Mouse (Mus musculus) ES-E14 (cell line): Measurements from ENCODE around the gene Glt8d1. TPM values are rescaled to one million over a fixed set of nuclear protein-coding genes. Genes with fewer than 3 reads are reported as not detected.
A peak's percentile ranks its signal among the peaks of the same experiment; 100 is the strongest.

ENCODE experiments used
- DNase-seq: peaks from one replicate; pipeline ENCODE4 v3.0.0-alpha.2; 2013; ENCODE audit warnings: low read depth, low spot score
- H3K27ac ChIP-seq: 2 replicates; pipeline ENCODE4 v1.5.1; 2012; ENCODE audit warnings: low read depth, mild to moderate bottlenecking, low read length, moderate library complexity, mixed read lengths; ENCODE audit not compliant: poor library complexity, insufficient read depth, severe bottlenecking
- H3K36me3 ChIP-seq: 2 replicates; pipeline ENCODE4 v1.6.1; 2012; ENCODE audit warnings: mild to moderate bottlenecking, low read length, moderate library complexity, mixed read lengths; ENCODE audit not compliant: control insufficient read depth, poor library complexity, insufficient read depth, severe bottlenecking
- H3K4me1 ChIP-seq, 2 experiments: fragments of 150-350 bp in 1 of 2; sonication (generic) in 1 of 2; 2 replicates each; pipeline ENCODE4 v1.6.1; 2012; ENCODE audit warnings: low read length in 2 of 2, mild to moderate bottlenecking in 1 of 2, mixed read lengths in 1 of 2; ENCODE audit not compliant: control insufficient read depth in 2 of 2, insufficient read depth in 2 of 2, poor library complexity in 1 of 2
- H3K4me3 ChIP-seq, 2 experiments: fragments of 150-350 bp in 1 of 2; sonication (generic) in 1 of 2; 2 replicates each; pipeline ENCODE4 v1.5.1; 2012; ENCODE audit warnings: low read length in 2 of 2, low read depth in 1 of 2, mild to moderate bottlenecking in 1 of 2, mixed read lengths in 1 of 2; ENCODE audit not compliant: insufficient read depth in 1 of 2, poor library complexity in 1 of 2, severe bottlenecking in 1 of 2
- H3K9ac ChIP-seq: 2 replicates; pipeline ENCODE4 v1.6.1; 2012; ENCODE audit warnings: low read depth, mild to moderate bottlenecking, low read length, mixed read lengths; ENCODE audit not compliant: poor library complexity, insufficient read depth, severe bottlenecking
- H3K9me3 ChIP-seq: fragments of 150-350 bp; sonication (generic); 2 replicates; pipeline ENCODE4 v1.6.1; 2012; ENCODE audit warnings: low read depth, mild to moderate bottlenecking, low read length; ENCODE audit not compliant: control insufficient read depth, insufficient read depth
- CHD2 ChIP-seq: IDR thresholded peaks from 2 replicates; pipeline ENCODE4 v1.6.1; 2014; ENCODE audit warnings: mild to moderate bottlenecking, low read depth, low read length, inconsistent platforms
- HCFC1 ChIP-seq: IDR thresholded peaks from 2 replicates; pipeline ENCODE4 v1.6.1; 2012; ENCODE audit warnings: low read length, inconsistent platforms, borderline replicate concordance; ENCODE audit not compliant: insufficient read depth
- MAFK ChIP-seq: IDR thresholded peaks from 2 replicates; pipeline ENCODE4 v1.6.1; 2014; ENCODE audit warnings: mild to moderate bottlenecking, low read depth, low read length, inconsistent platforms; ENCODE audit not compliant: insufficient read depth
- ZC3H11A ChIP-seq: IDR thresholded peaks from 2 replicates; pipeline ENCODE4 v1.6.1; 2012; ENCODE audit warnings: low read depth, mild to moderate bottlenecking, inconsistent platforms, low read length, borderline replicate concordance
- ZNF384 ChIP-seq: IDR thresholded peaks from 2 replicates; pipeline ENCODE4 v1.6.1; 2012; ENCODE audit warnings: low read depth, low read length, inconsistent platforms
- in situ Hi-C, 2 experiments: fragments of 600-800 bp; cut with MboI; formaldehyde crosslinking; loops; one replicate each; pipeline ENCODE4 v1.15.1; 2025; ENCODE audit warnings: low sequenced_read_pairs in 2 of 2, inconsistent platforms in 1 of 2; ENCODE audit not compliant: unreplicated experiment in 2 of 2
- total RNA-seq: library from RNA; depleted of rRNA; stranded (reverse); fragments of 300-350 nt; gene quantifications from 2 replicates; pipeline ENCODE4 v1.2.3, GENCODE M21; 2012

Glt8d1 gene
- total RNA-seq, 1 experiment: 22.4 TPM

DNA sequence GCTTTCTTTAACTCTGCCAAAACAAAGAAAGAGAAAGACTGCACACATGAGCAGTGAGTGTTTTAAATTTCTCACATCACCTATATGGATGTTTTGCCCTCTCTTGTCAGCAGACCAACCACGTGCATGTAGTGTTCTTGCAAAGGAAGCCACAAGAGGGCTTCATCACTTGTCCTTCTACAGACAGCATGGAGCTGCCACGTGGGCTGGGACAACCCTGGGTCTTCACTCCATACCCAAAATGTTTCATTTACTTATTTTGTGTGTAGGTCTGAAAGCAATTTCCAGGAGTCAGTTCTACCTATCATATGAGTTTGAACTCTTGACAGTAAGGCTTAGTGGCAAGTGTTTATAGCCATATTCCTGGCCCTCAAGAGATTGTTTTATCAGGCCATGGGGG lies 16.7 kb downstream of the Glt8d1 start:
- DNase-seq: no peak
- peaks cover 4% of the 10 kb centered on the region in 2 experiments for H3K4me1 ChIP-seq
- no peak for TF ChIP-seq ZNF384
- 0 out of 2 replicates have a peak, but pooled peaks have one; percentile 33 for TF ChIP-seq HCFC1
- TF ChIP-seq MAFK: no peak
- 0 out of 2 replicates have a peak, but pooled peaks have one; percentile 34 for TF ChIP-seq CHD2
- TF ChIP-seq ZC3H11A: no peak

DNA sequence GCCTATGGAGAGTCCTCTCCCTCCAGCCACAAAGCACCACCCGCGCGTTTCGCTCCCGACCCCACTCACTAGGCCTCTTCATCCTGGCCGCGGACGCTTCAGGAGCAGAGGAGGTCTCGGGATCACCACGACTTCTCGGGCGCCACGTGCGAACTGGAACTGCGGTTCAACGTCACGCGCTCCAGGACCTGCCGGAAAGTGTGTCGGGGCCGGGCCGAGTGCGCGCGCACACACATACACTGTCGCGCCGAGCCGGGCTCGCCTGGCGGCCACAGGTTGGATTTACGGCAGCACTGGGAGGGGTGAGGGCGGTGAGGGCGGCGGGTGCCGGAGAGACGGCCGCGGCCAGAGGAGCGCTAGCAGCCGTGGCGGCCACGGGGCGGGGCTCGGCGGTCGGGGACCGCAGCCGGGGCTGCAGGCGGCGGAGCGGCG lies 17.7 kb downstream of the Glt8d1 start, which contains the start of the genes Pbrm1 and Gnl3:
Gene Pbrm1 (plus strand): TSS at position 279 of the 432 bp plus-strand sequence.
Gene Gnl3 (minus strand): TSS at position 293 of the 432 bp plus-strand sequence.
- peak within 1 kb of the TSS; percentile 87 for H3K27ac ChIP-seq
- peak; percentile 89 for DNase-seq
- peak within 1 kb of the TSS; percentile 99 for H3K9ac ChIP-seq
- H3K4me1 ChIP-seq: peaks cover 4% of the 10 kb centered on the region in 2 experiments
- H3K4me3 ChIP-seq: peak within 1 kb of the TSS; percentile 92 to 96
- peaks cover 38% of the 10 kb centered on the region for H3K36me3 ChIP-seq
- H3K9me3 ChIP-seq: no peaks in the 10 kb centered on the region
- TF ChIP-seq CHD2 (no peak; the same call in 1 of the 2 replicates), ZC3H11A (no peak), MAFK (no peak), ZNF384 (no peak), HCFC1 (peak; percentile 64; the same call in 1 of the 2 replicates)
- in situ Hi-C loops: no loop called here

More for the DNA sequence above, 16.7 kb downstream of the Glt8d1 start:
- peak overlapping the region; percentile 92 to 96 for H3K4me3 ChIP-seq
- in situ Hi-C loops: no loop called here
- H3K36me3 ChIP-seq: peaks cover 46% of the 10 kb centered on the region
- no peak overlapping the region; the same call in 1 of the 2 replicates for H3K27ac ChIP-seq
- H3K9ac ChIP-seq: peak overlapping the region; percentile 99
- H3K9me3 ChIP-seq: no peaks in the 10 kb centered on the region

DNA sequence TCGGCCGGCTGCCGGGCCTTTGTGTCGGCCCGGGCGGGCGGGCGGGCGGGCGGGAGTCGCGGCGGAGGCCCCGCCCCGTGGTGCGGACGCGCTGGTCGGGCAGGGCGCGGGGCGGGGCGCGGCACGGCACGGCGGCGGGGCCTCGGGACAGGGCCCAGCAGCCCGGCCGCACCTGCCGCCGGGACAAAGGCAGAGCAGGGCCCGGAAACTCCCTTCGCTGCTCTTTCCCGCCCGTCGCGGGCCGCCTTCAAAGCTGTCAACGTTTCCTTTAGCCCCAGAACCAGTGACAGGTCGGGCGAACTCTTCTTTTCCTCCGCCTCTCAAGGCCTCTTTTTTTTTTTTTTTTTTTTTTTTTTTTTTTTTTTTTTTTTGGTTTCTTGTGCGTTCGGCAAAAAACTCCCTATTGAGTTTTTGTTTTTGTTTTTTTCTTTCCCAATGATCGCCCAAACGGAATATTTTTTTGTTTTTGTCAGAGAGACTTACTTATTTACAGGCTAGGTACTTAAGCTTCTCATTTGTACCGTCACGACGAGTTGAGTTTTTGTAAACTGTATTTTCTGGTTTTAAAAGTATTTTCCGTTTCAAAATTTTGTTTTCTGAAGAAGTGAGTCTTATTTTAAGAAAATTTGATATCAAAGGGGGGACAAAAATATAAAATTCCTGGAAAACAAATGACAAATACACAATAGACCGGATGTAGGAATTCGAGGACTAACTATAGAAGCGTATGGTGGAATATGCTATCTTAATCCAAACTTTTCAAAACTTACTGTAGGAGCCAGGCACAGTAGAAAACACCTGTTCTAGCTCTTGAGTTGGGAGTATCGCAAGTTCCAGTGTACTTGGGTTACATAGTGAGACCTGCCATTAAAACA lies 18.4 kb downstream of the Glt8d1 start:
- H3K4me1 ChIP-seq: peaks cover 4% of the 10 kb centered on the region in 2 experiments
- peak overlapping the region; percentile 82 for H3K27ac ChIP-seq
- in situ Hi-C loops: no loop called here
- H3K9me3 ChIP-seq: no peaks in the 10 kb centered on the region
- TF ChIP-seq HCFC1 (peak; percentile 44; the same call in 1 of the 2 replicates), CHD2 (no peak), ZNF384 (peak; percentile 95), MAFK (no peak)
- H3K9ac ChIP-seq: peak overlapping the region; percentile 88
- peak; percentile 41 for DNase-seq
- H3K36me3 ChIP-seq: peaks cover 32% of the 10 kb centered on the region
- peak overlapping the region; percentile 90 to 92 for H3K4me3 ChIP-seq

DNA sequence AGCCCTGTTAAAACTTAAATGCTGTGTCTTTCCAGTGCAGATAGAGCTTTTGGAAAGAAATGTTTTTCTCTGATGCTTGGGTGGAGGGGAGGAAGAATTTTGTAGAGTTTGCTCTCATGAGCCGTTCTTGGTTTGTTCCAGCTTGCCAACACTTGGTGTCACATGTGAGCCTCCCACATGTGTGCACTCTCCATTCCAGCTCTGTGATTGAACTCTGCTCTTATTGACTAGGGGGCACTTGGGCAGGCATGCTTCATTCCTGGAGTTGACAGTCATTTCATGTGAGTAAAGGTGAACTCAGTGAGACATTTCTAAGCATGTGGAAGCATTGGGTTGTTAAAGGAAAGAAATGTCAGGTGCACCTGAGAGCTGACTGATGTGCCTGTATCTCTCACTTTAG lies 21.4 kb downstream of the Glt8d1 start:
- H3K27ac ChIP-seq: no peak overlapping the region
- TF ChIP-seq CHD2: no peak
- no peak for TF ChIP-seq ZC3H11A
- TF ChIP-seq HCFC1: no peak
- no peak for TF ChIP-seq MAFK
- TF ChIP-seq ZNF384: no peak
- H3K36me3 ChIP-seq: peaks cover 9% of the 10 kb centered on the region
- H3K4me1 ChIP-seq: peaks cover 1 to 2% of the 10 kb centered on the region in 2 experiments; a peak in 2 of 4 replicates
- no peak overlapping the region for H3K4me3 ChIP-seq
- H3K9ac ChIP-seq: no peak overlapping the region; the same call in 1 of the 2 replicates
- H3K9me3 ChIP-seq: no peaks in the 10 kb centered on the region
- DNase-seq: no peak
- in situ Hi-C loops: no loop called here
